ENCODE assay signal across 9 mouse cellular contexts in the genomic region with DNA sequence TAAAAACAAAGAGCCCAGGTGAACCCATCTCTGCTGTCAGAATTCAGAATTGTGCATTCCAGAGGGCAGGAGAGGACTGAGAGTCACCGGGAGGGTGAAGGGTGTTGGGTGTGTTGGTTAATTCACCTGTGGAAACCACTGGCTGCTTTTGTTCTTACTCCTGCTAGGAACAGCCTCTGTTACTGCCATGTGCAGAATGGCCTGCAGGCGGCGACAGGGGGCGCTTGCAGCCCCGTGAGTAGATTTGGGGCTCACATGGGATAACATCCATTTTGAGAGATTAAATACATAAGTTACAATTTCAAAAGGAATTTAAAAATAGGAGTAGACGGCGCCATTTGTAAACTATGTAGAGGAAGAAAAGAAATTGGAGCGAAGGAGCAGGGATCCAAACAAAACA. TPM values are rescaled to one million over a fixed set of nuclear protein-coding genes. Genes with fewer than 3 reads are reported as not detected.
DNase-seq lines count a peak whose midpoint lies in the region; ATAC-seq and TF ChIP-seq lines count a peak whose summit lies in the region.
"Had no signal": no experiment of that assay in that cellular context is flagged by ENCODE, and none has a peak within 500 bp of the region (broad histone marks: within the 10 kb centered on the region; RNA-seq: fewer than 3 reads in every experiment).

No protein-coding gene starts in this region.

- no peak for TF ChIP-seq POLR2A in thymus, adult 2 months (IDR thresholded peaks at IDR 0.05; ENCODE audit: control insufficient read depth, extremely low read depth, insufficient read depth, low read length, poor library complexity)

- peak; percentile 86; the same call in 1 of the 2 replicates for TF ChIP-seq CTCF in thymus, adult 2 months (IDR thresholded peaks at IDR 0.05; ENCODE audit: borderline replicate concordance, control insufficient read depth, extremely low read depth, insufficient read depth, low read length, poor library complexity)

- H3K27ac ChIP-seq in thymus, adult 2 months (ENCODE audit: control insufficient read depth, insufficient read depth, low read length), result no peak overlapping the region

- no peak for ATAC-seq in activated CD4-positive, CD25-positive, alpha-beta regulatory T cell, adult 4 months

- H3K4me1 ChIP-seq in thymus, adult 2 months (replicated peaks; ENCODE audit: control insufficient read depth, insufficient read depth, low read length), result no peaks in the 10 kb centered on the region

- no peaks in the 10 kb centered on the region for H3K27me3 ChIP-seq in thymus, adult 2 months (ENCODE audit: control insufficient read depth, insufficient read depth, low read length)

- WGBS in thymus, adult 2 months, result 40% methylated on average over 8 of the region's 8 CpGs

- no peaks in the 10 kb centered on the region for H3K36me3 ChIP-seq in thymus, adult 2 months (ENCODE audit: control insufficient read depth, insufficient read depth, low read length)

- no peak overlapping the region for H3K4me3 ChIP-seq in thymus, adult 2 months (ENCODE audit: control insufficient read depth, insufficient read depth, low read length)

- peak; percentile 33 to 44 for DNase-seq in adrenal gland, adult 18-20 months (ENCODE audit: low spot score in 2 of 2)
- no peak for DNase-seq in adrenal gland, adult 8-10 months
- DNase-seq in left cerebral cortex, postnatal 4 days, result peak; percentile 7
- DNase-seq in left cerebral cortex, postnatal 25 days (ENCODE audit: low spot score in 2 of 2), result no peak
- DNase-seq in kidney, postnatal 36 days, result peak; percentile 15 to 65
- DNase-seq in thymus, adult 2 months, result peak; percentile 76
- no peak for DNase-seq in urinary bladder, postnatal 25 days (ENCODE audit: low spot score)

- intact Hi-C loops in left cerebral cortex, postnatal 4 days (cut with DNase I), result no loop called here
- intact Hi-C loops in left cerebral cortex, postnatal 25 days (cut with DNase I), result no loop called here

RNA-seq across cellular contexts. Expression of a gene that starts 13.6 kb away (rescaled TPM):
- total RNA-seq in adrenal gland, adult 18-20 months (2021), result under 1 TPM in 1 of 2 experiments, not detected in 1; 0.36 TPM
- under 1 TPM in 2 of 4 experiments, not detected in 2; 0.16 to 0.17 TPM for total RNA-seq in adrenal gland, adult 8-10 months (2022)
- total RNA-seq in left cerebral cortex, postnatal 4 days (2021), result not detected
- not detected for total RNA-seq in left cerebral cortex, postnatal 25 days (2021)
- polyA plus RNA-seq in thymus, adult 2 months (2012; rRNA removed), result 6.5 and 6.7 TPM in 2 replicates
- 10 to 100 TPM in 1 of 2 experiments, 1 to 10 TPM in 1; 7.9 to 12.8 TPM for polyA plus RNA-seq in activated CD4-positive, CD25-positive, alpha-beta regulatory T cell, adult 4 months (2017; shearing (Covaris generic))

RNA-seq across cellular contexts. Expression of a gene that starts 30.8 kb away (rescaled TPM):
- total RNA-seq in adrenal gland, adult 18-20 months (2021), result not detected
- not detected for total RNA-seq in adrenal gland, adult 8-10 months (2022)
- not detected for total RNA-seq in left cerebral cortex, postnatal 4 days (2021)
- total RNA-seq in left cerebral cortex, postnatal 25 days (2021), result under 1 TPM in 1 of 2 experiments, not detected in 1; 0.44 TPM
- 10.5 and 11.0 TPM in 2 replicates for polyA plus RNA-seq in thymus, adult 2 months (2012; rRNA removed)
- 1 to 10 TPM; 1.1 to 2.1 TPM for polyA plus RNA-seq in activated CD4-positive, CD25-positive, alpha-beta regulatory T cell, adult 4 months (2017; shearing (Covaris generic))
- polyA plus RNA-seq: lung, embryonic 16.5 days had no signal

RNA-seq across cellular contexts. Expression of a gene that starts 47.6 kb away (rescaled TPM):
- total RNA-seq in adrenal gland, adult 18-20 months (2021), result 100 to 1,000 TPM; 184 to 696 TPM
- 1,000 to 10,000 TPM in 1 of 4 experiments, 100 to 1,000 TPM in 1, 10 to 100 TPM in 2; 36.4 to 1,135 (median 245) TPM for total RNA-seq in adrenal gland, adult 8-10 months (2022)
- 1 to 10 TPM in 1 of 2 experiments, under 1 TPM in 1; 0.46 to 1.2 TPM for total RNA-seq in left cerebral cortex, postnatal 4 days (2021)
- under 1 TPM; 0.41 to 0.48 TPM for total RNA-seq in left cerebral cortex, postnatal 25 days (2021)
- 139 and 152 TPM in 2 replicates for polyA plus RNA-seq in thymus, adult 2 months (2012; rRNA removed)
- polyA plus RNA-seq in activated CD4-positive, CD25-positive, alpha-beta regulatory T cell, adult 4 months (2017; shearing (Covaris generic)), result under 1 TPM in 1 of 2 experiments, not detected in 1; 0.41 TPM

Comparison
In these comparisons a context has a peak if more than half of its experiments do, and no peak if none do; other contexts are left out.
1. DNase-seq: peak in adrenal gland, adult 18-20 months (2 of 2), left cerebral cortex, postnatal 4 days (single experiment), kidney, postnatal 36 days (2 of 2) and thymus, adult 2 months (single experiment); none in adrenal gland, adult 8-10 months (single experiment), left cerebral cortex, postnatal 25 days (0 of 2) and urinary bladder, postnatal 25 days (single experiment).
2. RNA of a gene that starts 47.6 kb away (total RNA-seq): 184 to 696 TPM in adrenal gland, adult 18-20 months and 36.4 to 1,135 TPM in adrenal gland, adult 8-10 months; 0.46 to 1.2 TPM in left cerebral cortex, postnatal 4 days and 0.41 to 0.48 TPM in left cerebral cortex, postnatal 25 days; every median in the first group is over 10 times any median in the second.